Mouse (Mus musculus) neutrophil, adult 65 days (primary cell): ENCODE results near the gene Wdr41. TPM values are rescaled to one million over a fixed set of nuclear protein-coding genes. Genes with fewer than 3 reads are reported as not detected.

Experiments used
- total RNA-seq: library from RNA; stranded (reverse); gene quantifications from 2 replicates; pipeline ENCODE4 v1.2.4, GENCODE M21; 2023

The Wdr41 gene
- 8.5 and 14.2 TPM in 2 replicates for total RNA-seq

GRCm38 (mm10) chr13:94976219-94977186 is at the start of gene Wdr41:
Gene Wdr41, plus strand, starts transcription at chr13:94976344.

Other genes starting within 250 kb of the Wdr41 start
- 36.9 and 37.4 TPM in 2 replicates for gene Tbca, start 187.4 kb upstream of the Wdr41 start, total RNA-seq
- gene Otp, start 100.7 kb upstream of the Wdr41 start, total RNA-seq: not detected in 2 replicates